Mouse (Mus musculus): Measurements from ENCODE around the gene Ldlrad3. TPM values are rescaled to one million over a fixed set of nuclear protein-coding genes. Genes with fewer than 3 reads are reported as not detected.

Gene Ldlrad3
- polyA plus RNA-seq, 2 experiments from 2014 or later, result 0.28 to 0.70 TPM

DNA sequence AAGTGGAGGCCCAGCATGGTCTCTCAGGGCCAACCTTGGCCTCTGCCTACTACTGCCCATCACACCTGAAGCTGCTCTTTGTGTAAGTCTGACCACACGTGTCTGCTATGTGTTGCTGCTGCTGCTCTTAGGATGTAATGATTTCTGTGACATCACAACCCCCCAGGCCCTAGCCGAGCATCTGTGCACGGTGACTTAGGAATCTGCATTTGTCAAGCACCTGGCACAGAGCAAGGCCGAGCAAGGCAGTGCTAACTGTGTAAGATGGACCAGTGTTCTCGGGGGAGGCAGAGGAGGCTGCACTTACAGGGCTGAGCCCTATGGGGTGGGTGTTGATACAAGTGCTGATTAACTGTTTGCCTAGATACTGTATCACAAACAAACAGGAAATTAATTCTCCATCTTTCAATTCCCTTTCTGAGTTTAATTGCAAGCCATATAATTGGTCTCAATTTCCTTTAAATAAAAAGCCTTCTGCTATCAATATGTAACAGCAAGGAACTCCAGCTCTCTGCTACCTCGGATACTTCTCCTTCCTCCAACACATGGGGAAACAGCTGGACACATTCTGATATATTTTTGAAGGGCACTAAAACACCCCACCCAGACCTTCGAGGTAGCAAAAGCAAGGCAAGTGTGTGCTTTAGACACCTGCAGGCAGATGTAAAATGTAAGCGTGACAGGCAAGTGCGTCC, 152.2 kb downstream of the Ldlrad3 start:
- ATAC-seq, result no peak

GRCm38 (mm10) chr2:102032713-102033343, 153.4 kb downstream of the Ldlrad3 start:
- ATAC-seq, result no peak

DNA sequence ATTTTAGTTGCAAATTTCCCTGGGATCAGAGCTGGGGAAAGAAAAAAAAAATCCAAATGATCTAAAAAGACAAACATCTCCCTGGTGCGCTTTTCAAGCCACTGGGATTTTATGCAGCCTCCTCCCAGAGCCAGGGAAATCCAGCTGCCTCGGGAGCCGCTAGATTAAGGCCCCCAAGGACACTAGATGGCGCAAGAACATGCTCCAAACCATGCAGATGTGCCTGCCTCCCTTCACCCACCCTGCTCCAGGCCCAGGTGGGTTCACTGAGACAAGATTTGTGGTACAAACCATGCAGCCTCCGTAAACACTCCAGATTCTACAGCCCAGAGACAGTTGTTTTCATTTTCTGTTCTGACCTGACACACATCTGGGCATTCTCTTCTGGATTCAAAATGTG, 155.5 kb downstream of the Ldlrad3 start:
- no peak for ATAC-seq

DNA sequence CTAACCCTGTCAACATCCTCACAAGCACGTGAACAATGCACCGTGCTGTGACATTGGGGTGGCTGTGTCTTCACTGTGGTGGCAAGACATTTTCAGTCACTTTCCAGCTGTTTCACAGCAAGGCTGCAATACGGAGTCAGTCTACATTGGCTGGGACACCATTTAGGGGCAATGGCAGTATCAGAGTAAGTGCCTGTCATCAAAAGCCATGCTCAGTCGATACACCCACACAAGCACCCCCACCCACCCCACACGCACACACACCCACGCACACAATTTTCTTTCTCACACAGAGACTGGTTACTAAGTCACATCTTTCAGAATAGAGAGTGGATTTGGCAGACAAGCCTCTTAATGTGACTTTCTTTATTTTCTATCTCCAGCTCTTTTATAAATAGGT, 156.0 kb downstream of the Ldlrad3 start:
- ATAC-seq, result no peak

GRCm38 (mm10) chr2:102029682-102030081, 156.5 kb downstream of the Ldlrad3 start:
- ATAC-seq, result no peak

- no peak for ATAC-seq
Measured at GRCm38 (mm10) chr2:102027265-102027664, 158.9 kb downstream of the Ldlrad3 start.

DNA sequence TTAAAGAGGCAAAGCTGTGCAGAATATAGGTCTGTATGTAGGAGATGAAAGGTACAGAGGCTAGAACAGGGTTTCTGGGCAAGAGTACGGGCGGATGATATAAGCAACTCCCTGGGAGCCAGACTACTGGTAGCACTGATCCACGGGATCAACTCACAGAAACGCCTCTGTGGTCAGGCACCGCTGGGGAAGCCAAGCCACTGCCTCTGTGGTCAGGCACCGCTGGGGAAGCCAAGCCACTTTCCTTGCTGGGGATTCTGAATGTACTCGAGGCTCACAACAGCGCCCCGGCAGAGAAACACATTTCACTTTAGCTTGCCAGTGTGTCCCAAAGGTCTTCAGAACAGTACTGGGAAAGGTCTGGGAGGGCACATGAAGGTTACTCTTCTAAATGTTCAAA, 160.0 kb downstream of the Ldlrad3 start:
- no peak for ATAC-seq

GRCm38 (mm10) chr2:102024483-102024882, 161.7 kb downstream of the Ldlrad3 start:
- no peak for ATAC-seq

DNA sequence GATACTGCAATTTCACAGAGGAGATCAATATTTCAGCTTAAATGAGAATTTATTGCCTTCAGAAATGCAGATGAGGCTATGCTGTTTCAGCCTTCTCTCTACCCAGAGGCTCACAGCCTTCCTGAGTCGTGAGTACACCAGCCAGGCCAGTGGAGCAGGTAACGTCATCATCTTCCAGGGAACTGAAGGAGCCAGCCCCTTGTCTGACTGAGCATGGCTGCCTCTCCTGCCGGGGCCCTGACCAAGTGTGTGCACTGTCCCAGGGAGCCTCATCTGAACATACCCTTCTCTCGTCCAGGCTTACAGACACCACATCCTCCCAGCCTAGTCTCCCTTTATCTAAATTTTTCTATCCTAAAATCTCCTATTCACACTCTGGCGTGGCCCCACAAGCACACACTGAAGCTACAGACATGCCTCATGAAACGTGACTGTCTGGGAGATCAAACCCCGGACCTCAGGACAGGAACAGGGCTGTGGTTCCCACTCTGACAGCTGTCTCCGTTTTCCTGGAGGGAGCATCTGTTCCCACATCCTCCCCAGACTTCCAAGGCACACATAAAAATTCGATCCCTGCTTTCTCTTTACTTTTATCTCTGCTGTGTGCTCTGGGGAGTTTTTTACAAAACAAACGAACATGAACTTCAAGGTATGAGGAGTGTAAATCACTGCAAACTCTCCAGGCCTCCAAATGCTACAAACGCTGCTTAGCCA, 164.7 kb downstream of the Ldlrad3 start:
- no peak for ATAC-seq

DNA sequence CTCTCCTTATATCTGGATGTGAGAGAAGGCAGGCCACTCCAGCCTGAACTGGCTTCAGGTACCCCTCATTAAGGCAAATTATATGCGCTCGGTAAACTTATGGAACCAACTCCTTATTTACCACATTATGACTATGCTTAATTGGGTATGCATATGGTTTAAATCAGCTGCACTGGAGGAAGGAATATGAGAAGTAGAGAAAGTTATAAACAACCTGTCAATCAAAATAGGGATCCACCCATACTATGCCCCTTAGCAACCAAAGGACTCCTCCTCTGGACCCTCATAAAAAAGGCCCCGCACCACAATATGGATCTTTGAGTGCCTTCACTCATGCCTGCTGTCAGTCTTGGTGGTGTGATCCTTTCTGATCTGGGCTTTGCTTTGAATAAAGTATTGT, 165.6 kb downstream of the Ldlrad3 start:
- no peak for ATAC-seq

- ATAC-seq, result no peak
Measured at GRCm38 (mm10) chr2:102014538-102015113, 171.6 kb downstream of the Ldlrad3 start.

DNA sequence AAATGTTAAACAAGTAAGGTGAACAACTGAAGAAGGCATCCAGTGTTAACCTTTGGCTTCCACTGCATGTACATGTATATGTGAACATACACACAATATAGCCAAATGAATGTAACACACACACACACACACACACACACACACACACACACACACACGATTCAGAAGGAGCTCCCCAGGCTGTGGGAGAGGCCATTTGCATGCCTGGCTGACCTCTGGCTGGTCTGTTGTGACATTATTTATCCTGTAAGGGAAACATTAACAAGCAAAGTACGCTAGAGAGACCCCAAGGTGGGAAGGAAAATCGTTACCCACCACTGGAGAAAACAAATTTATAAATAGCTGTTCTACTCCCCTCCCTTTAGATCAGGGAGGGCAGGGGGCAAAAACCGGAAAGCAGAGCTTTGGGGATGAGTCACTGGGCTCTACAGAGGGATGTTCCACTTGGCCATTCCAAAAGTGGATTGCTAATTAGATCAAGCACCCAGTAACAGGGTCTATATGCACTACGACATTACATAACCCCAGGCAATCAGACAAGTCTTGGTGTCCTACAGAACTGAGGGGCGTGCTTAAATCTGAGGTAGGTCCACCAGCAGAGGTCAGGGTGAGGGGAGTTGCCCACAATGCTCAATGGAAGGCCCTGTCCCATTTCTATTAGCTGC, 174.7 kb downstream of the Ldlrad3 start:
- no peak for ATAC-seq

GRCm38 (mm10) chr2:102009766-102010265, 176.4 kb downstream of the Ldlrad3 start:
- ATAC-seq, result no peak

- no peak for ATAC-seq
Measured at GRCm38 (mm10) chr2:102006143-102006542, 180.0 kb downstream of the Ldlrad3 start.

DNA sequence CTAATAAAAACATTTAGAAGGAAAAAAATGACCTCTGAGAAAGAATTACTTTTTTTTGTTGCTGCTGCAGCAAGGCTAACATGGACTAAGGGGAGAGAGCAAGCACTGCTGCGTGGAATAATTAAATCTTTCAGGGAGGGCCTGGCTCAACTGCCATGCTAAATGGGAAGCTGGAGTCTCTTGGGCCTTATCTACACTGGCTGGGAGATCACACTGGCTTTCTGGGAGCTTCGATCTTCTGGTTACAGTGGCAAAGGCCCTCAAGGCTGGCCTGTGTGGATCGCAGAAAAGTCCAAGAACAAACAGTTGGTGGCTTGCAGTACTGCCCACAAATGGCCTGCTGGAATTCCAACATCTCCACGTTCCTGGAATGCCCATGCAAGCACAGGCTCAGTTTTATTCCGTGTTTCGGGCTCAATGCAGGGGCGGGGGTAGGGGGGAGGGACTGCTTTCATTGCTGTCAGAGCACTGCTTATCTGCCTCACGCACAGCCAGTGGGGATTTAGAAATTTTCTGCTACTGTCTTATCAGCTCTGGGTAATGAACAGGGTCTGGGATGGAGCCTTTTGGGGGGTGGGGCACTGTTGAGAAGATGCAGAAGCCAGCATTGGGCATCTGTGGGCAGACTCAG, 180.7 kb downstream of the Ldlrad3 start:
- ATAC-seq, result no peak

DNA sequence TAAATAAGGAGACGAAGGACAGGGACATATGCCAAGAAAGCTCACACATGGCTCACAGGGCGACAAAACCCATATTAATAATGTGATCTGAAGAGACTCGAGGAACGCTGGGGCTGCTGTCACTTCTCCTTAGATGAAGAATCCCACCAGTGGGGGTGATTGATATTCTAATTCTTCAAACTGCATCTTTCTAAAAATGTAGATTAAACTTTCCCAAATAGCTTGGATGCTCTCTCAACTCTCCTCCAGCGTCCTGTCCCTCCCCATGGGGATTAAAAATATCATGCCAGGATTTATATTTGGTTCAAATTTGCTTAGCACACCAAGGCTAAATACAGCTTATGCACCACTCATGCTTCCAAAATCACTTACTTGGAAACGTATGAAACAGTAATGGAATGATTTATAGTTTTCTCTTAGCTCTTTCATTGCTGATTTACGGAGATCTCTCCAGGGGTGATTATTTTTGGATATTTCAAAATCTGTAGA, 182.4 kb downstream of the Ldlrad3 start:
- ATAC-seq, result no peak

- ATAC-seq, result no peak
Measured at GRCm38 (mm10) chr2:102002974-102003775, 183.0 kb downstream of the Ldlrad3 start.

DNA sequence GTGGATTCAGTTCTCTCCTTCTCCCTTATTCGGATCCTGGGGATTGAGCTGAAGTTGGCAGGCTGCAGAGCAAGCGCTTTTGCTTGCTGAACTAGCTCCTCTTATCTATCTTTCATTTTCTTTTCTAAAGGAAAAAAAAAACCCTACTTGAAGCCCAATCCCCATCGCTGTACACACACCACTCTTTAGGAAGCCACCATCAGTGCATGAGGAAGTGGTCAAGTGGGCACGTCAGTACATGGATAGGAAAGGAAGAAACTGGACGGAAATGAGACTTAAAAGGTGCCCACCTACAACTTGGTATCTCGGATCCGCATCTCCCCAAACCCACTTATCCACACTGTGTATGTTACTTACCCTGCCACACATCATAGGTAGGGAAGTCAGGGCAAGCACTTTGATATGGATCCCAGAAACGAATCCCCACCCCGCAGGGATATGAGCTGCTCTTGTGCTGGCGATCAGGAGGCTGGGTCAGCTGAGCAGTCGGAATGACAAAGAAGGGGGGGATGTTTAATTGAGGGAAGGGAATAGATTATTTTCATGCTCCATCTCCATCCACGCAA, 183.7 kb downstream of the Ldlrad3 start:
- ATAC-seq, result no peak

- ATAC-seq, result no peak
Measured at GRCm38 (mm10) chr2:102001661-102002060, 184.5 kb downstream of the Ldlrad3 start.

- no peak for ATAC-seq
Measured at GRCm38 (mm10) chr2:101998911-101999572, 187.1 kb downstream of the Ldlrad3 start.
